Mouse (Mus musculus) MEL (cell line): ENCODE results near the gene Thnsl1.

Experiments
- CHD1 ChIP-seq: IDR thresholded peaks from 2 replicates; pipeline ENCODE4 v1.6.1; 2012; ENCODE audit warnings: low read depth, mild to moderate bottlenecking, inconsistent platforms, low read length, improper control_type of control experiment
- CTCF ChIP-seq, 3 experiments: IDR thresholded peaks in 2 of 3; conservative IDR thresholded peaks in 1 of 3; 2 replicates each; pipeline ENCODE4 v1.5.1; 2011 to 2012; ENCODE audit warnings: low read length in 3 of 3, low read depth in 2 of 3, mild to moderate bottlenecking in 2 of 3, improper control_type of control experiment in 1 of 3, inconsistent platforms in 1 of 3, mixed read lengths in 1 of 3, moderate library complexity in 1 of 3; ENCODE audit not compliant: control insufficient read depth in 1 of 3, insufficient read depth in 1 of 3, poor library complexity in 1 of 3, severe bottlenecking in 1 of 3
- MYC ChIP-seq: IDR thresholded peaks from 2 replicates; pipeline ENCODE4 v1.6.1; 2011; ENCODE audit warnings: low read depth, mild to moderate bottlenecking, low read length, improper control_type of control experiment, moderate library complexity
- POLR2A ChIP-seq, 2 experiments: IDR thresholded peaks; 2 replicates each; pipeline ENCODE4 v1.6.1; 2011 to 2012; ENCODE audit warnings: low read length in 2 of 2, mild to moderate bottlenecking in 2 of 2, control low read depth in 1 of 2, improper control_type of control experiment in 1 of 2, low read depth in 1 of 2, moderate library complexity in 1 of 2; ENCODE audit not compliant: control insufficient read depth in 1 of 2, insufficient read depth in 1 of 2, poor library complexity in 1 of 2
- POLR2AphosphoS2 ChIP-seq: IDR thresholded peaks from 2 replicates; pipeline ENCODE4 v1.6.1; 2011; ENCODE audit warnings: low read length, improper control_type of control experiment
- RAD21 ChIP-seq: IDR thresholded peaks from 2 replicates; pipeline ENCODE4 v1.6.1; 2011; ENCODE audit warnings: mild to moderate bottlenecking, low read depth, low read length, improper control_type of control experiment
- SIN3A ChIP-seq: IDR thresholded peaks from 2 replicates; pipeline ENCODE4 v1.6.1; 2012; ENCODE audit warnings: low read length, improper control_type of control experiment, inconsistent platforms
- USF1 ChIP-seq: IDR thresholded peaks from 2 replicates; pipeline ENCODE4 v1.6.1; 2014; ENCODE audit warnings: low read depth, mild to moderate bottlenecking, inconsistent platforms, low read length, improper control_type of control experiment, moderate library complexity
- ZKSCAN1 ChIP-seq: IDR thresholded peaks from 2 replicates; pipeline ENCODE4 v1.6.1; 2012; ENCODE audit warnings: low read depth, mild to moderate bottlenecking, inconsistent platforms, low read length, improper control_type of control experiment, moderate library complexity
- ZMIZ1 ChIP-seq: IDR thresholded peaks from 2 replicates; pipeline ENCODE4 v1.6.1; 2012; ENCODE audit warnings: low read depth, mild to moderate bottlenecking, inconsistent platforms, low read length, improper control_type of control experiment, moderate library complexity

- TF ChIP-seq SIN3A (no peak), CHD1 (no peak), ZMIZ1 (no peak), POLR2A (IDR thresholded peaks at IDR 0.05; ENCODE audit: control insufficient read depth in 1 of 2, insufficient read depth in 1 of 2, low read depth in 1 of 2, low read length in 2 of 2, poor library complexity in 1 of 2) (no peak), ZKSCAN1 (no peak), CTCF (IDR thresholded peaks at IDR 0.05 in 2 of 3, conservative IDR thresholded peaks at IDR 0.05 in 1 of 3; ENCODE audit: control insufficient read depth in 1 of 3, insufficient read depth in 1 of 3, low read depth in 2 of 3, low read length in 3 of 3, poor library complexity in 1 of 3, severe bottlenecking in 1 of 3) (no peak), RAD21 (no peak), USF1 (no peak), MYC (no peak), POLR2AphosphoS2 (no peak)
Observed at GRCm38 (mm10) chr2:21172797-21173196, 32.7 kb upstream of the Thnsl1 start.
